Mouse (Mus musculus): ENCODE measurements at regions not wholly inside any gene's neighbourhood (a gene's known extent, or its start where the extent isn't known, plus 50 kb on each side); places are given as distances from the start of the nearest gene placed in this dataset.

DNA sequence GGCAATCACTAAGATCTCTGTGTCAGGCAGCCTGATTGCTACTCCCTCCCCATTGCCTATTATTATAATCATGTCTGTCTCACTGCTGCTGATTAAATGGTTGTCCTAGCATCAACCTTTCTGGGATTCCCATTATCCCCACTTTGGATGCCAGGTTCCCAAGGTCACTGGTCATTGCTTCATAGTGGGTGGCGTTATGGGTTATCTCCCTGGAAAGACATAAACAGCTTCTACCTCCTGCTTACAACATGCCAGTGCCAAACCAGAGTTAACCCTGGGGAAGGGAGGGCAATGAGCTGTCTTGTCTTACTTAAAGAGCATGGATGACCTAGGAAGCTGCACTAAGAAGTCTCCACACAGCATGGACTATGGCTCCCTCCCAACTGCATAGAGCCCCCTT lies 136.9 kb downstream of the Uaca start:
- Histone ChIP-seq H3K27ac (no peak overlapping the region), H3K4me3 (no peak overlapping the region)
- TF ChIP-seq CTCF (conservative IDR thresholded peaks at IDR 0.05), result no peak
- no peak for DNase-seq (ENCODE audit: low spot score in 2 of 2)

DNA sequence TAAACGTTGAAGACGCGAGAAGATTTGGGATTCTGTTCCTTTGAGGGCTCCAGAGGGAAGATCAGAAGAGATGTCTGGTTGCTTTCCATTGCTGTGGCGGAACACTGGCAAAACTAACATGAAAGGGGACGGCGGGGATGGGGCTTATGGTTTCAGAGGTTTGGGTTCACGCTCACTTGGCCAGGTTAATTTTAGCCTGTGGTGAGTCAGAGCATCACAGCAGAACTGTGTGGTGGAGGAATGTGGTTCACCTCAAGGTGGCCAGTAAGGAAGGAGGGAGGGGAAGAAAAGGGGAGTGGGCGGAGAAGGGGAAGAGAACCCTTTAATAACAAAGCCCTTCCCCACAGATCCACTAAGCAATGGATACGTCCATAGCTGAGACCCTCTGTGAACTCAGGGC lies 142.6 kb downstream of the Uaca start:
- H3K27ac ChIP-seq, result no peak overlapping the region
- no peak for TF ChIP-seq CTCF (conservative IDR thresholded peaks at IDR 0.05)
- DNase-seq (ENCODE audit: low spot score in 2 of 2), result no peak
- no peak overlapping the region for H3K4me3 ChIP-seq

DNA sequence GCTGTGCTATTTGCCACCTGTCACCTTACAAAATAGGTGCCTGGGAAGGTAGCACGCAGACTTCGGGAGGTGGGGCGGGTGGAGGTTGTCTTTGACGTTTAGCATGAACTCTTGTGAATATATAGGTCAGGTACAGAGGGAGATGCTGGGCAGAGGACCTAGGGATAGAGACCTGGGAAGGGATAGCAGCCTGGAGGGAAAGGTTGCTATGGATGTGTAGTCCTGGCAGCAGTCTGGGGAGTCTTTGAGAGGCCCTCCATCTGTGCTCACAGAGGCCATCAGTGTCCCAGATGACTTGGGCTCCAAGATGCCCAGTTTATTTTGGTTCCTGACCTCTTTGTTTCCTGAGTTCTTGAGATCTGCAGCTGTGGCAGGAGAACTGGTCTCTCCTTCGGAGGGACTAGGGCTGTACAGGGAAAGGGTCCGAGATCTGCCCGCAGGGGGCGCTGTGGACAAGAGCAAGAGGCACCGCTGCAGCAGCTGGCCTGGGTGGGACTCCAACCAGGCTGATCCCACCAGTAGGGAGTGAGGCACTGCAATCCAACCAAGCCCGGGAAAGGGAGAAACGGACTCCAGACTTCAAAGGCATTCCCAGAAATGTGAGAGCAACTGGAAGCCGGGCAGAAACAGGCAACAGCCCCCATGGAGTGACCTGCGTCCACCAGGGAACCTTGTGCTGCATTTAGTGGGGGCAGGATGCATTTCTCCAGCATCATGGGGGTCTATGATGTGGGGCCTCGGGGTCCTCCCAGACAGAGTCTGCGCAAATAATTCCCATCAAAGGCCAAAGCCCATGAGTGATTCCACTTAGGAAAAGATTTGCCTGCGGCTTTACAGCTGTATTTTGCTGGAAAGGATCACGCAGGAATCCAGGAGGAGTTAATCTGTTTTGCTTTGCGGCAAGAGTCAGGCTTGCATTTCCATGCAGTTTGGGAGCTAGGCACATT lies 145.8 kb downstream of the Uaca start:
- Histone ChIP-seq H3K27ac (no peak overlapping the region), H3K4me3 (no peak overlapping the region)
- peak; percentile 49 to 75 for DNase-seq (ENCODE audit: low spot score in 2 of 2)
- peak; percentile 83 for TF ChIP-seq CTCF (conservative IDR thresholded peaks at IDR 0.05)

DNA sequence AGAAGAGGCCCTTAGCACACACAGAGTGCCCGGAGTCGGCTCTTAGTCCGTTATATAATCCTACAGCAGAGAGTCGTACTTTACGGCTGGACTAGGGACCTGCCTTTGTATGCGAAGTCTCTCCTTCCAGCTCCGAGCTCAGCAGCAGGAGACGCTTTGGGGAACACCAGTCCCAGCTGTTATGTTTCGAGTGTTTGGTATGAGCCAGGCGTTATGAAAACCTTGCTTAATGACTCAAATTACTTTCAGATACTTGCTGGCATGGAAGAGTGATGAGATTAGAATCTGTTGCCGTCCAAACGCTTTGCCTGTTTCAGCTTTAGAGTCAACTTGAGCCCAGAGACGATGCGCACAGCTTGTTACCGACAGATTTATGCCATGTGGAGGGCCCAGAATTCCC lies 153.0 kb downstream of the Uaca start:
- no peak for DNase-seq (ENCODE audit: low spot score in 2 of 2)
- H3K4me3 ChIP-seq, result no peak overlapping the region
- no peak overlapping the region for H3K27ac ChIP-seq
- no peak for TF ChIP-seq CTCF (conservative IDR thresholded peaks at IDR 0.05)

DNA sequence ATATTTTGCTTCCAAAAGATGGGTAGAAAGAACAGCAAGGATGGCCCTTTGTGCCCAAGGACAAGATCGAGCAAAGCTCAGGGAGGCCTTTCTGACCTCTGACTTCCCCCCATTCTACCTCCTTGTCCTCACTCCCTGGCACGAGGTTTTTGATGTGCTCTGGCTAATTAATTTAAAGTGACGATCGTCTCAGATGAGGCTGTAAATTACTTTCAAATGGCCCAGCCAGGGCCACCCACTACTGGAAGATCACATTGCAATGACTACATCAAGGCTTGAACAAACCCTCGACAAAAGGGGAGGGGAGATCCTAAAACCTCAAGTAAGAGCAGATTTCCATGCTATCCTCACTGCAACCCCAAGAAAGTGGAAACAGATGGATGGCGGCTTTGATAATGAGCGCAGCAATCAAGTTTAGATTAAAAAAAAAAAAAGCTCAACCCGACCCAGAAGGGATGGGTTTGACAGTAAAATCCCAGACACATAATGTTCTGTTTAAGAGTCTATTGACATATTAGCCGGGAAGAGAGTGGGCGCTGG lies 154.3 kb downstream of the Uaca start:
- DNase-seq (ENCODE audit: low spot score in 2 of 2), result no peak
- no peak for TF ChIP-seq CTCF (conservative IDR thresholded peaks at IDR 0.05)
- H3K4me3 ChIP-seq, result no peak overlapping the region
- no peak overlapping the region for H3K27ac ChIP-seq

DNA sequence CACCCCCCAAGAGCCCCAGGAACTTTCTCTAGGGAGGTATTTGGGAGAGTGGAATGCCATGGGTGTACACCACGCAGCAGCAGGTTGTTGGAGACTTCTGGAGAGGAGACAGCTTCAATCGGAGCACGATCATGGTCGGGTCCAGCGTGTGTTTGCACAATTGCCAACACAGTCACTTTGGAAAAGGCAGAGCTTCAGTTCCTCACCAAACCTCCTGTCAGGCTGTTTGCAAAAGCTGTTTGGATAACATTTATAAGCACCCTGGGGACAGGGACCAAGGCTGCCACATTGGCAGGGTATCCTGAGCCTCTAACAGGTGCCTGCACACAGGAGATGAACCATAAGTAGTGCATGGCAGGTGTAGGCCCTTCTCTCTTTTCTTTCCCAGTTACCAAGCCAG lies 155.8 kb downstream of the Uaca start:
- no peak for DNase-seq (ENCODE audit: low spot score in 2 of 2)
- H3K27ac ChIP-seq, result no peak overlapping the region
- no peak for TF ChIP-seq CTCF (conservative IDR thresholded peaks at IDR 0.05)
- no peak overlapping the region for H3K4me3 ChIP-seq

DNA sequence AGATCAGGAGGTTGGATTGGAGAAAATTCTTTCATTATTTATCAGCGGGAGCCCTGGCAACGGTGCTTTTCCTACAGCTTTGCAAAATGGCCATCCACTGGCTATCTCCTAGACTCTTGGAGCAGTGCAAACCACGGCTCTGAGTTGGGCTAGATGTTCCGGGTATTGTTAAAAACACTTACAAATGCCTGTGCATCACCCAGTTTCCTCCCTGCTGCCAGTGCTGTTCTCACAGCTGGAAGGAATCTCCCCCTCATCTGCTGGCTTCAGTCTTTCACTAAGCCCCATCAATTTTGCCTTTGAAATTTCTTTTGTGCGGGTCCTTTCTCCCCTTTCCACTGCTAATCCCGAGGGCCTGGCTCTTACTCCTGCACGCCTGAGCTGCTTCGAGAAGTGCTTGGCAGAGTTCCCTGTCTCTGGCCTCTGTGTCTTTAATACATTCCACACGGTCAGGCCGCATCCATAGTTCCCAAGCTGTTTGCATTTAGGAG lies 156.8 kb downstream of the Uaca start:
- TF ChIP-seq CTCF (conservative IDR thresholded peaks at IDR 0.05), result no peak
- DNase-seq (ENCODE audit: low spot score in 2 of 2), result no peak
- Histone ChIP-seq H3K27ac (no peak overlapping the region), H3K4me3 (no peak overlapping the region)

DNA sequence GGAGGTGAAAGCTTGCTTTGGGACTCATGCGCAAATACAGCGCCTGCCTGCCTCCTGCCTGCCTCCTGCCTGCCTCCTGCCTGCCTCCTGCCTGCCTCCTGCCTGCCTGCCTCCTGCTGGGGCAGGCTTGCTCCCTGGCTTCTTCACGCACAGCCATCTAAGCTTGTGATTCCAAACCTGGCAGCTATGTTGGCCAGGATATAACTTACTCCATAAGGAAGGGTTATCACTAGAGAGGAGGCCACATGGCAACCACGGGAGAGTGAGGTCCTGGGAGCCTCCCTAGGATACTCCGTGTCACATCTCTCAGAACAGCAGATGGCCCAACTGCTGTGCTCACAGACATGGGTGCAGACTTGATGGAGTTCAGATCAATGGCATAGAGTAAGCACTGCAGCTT lies 163.1 kb downstream of the Uaca start:
- H3K4me3 ChIP-seq, result no peak overlapping the region
- peak in 1 of 2 experiments; percentile 20 for DNase-seq (ENCODE audit: low spot score in 2 of 2)
- TF ChIP-seq CTCF (conservative IDR thresholded peaks at IDR 0.05), result no peak
- no peak overlapping the region for H3K27ac ChIP-seq

DNA sequence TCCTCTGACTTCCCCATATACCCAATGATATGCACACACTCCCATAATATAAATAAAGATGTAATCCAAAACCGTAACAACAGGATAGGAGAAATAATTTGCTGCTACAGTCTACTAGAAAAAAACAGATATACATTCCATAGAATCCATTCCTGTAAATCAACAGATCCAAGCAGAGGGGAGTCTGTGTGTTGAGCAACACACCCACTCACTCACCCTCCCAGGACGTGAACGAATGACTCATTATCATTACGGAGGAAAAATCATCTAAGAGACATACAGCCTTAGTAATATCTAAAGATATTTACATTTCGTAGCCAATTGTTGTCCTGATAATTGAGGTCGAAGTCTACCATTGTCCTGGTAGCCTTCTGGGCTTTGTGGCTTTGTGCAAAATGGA lies 165.2 kb downstream of the Uaca start:
- no peak for TF ChIP-seq CTCF (conservative IDR thresholded peaks at IDR 0.05)
- H3K27ac ChIP-seq, result no peak overlapping the region
- DNase-seq (ENCODE audit: low spot score in 2 of 2), result no peak
- no peak overlapping the region for H3K4me3 ChIP-seq

DNA sequence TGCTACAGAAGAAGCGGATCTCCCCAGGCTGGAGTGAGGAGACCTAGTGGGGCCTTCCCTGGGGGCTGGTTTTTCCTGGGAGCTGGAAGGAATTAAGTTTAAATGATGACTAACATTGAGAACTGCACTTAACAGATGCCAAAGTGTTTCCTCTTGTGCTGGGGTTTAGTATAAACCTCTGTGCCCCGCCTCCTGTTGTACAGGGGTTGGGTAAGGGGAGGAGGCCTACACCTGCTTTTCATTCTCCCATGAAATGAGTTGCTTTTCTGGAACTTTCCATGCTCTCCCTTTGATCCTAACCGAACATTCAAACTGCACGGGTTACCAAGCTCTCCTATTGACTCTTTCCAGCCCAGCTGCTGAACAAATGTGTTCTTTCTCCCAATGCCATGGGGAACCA lies 167.7 kb downstream of the Uaca start:
- Histone ChIP-seq H3K4me3 (no peak overlapping the region), H3K27ac (no peak overlapping the region)
- TF ChIP-seq CTCF (conservative IDR thresholded peaks at IDR 0.05), result no peak
- no peak for DNase-seq (ENCODE audit: low spot score in 2 of 2)

DNA sequence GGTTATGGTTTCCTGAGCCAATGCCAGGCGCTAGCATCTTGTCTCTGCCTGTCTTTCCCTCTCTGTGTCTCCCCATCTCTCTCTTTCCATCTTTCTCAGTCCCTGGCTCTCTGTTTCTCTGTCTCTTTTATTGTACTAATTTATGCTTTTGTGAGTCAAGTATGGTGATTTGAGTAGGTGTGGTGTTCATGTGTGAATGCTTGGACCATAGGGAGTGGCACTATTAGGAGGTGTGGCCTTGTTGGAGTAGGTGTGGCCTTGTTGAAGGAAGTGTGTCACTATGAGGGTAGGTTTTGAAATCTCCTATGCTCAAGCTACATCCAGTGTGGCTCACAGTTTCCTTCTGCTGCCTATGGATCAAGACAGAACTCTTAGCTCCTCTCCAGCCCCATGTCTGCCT lies 171.3 kb downstream of the Uaca start:
- TF ChIP-seq CTCF (conservative IDR thresholded peaks at IDR 0.05), result no peak
- no peak for DNase-seq (ENCODE audit: low spot score in 2 of 2)
- no peak overlapping the region for H3K27ac ChIP-seq
- no peak overlapping the region for H3K4me3 ChIP-seq

DNA sequence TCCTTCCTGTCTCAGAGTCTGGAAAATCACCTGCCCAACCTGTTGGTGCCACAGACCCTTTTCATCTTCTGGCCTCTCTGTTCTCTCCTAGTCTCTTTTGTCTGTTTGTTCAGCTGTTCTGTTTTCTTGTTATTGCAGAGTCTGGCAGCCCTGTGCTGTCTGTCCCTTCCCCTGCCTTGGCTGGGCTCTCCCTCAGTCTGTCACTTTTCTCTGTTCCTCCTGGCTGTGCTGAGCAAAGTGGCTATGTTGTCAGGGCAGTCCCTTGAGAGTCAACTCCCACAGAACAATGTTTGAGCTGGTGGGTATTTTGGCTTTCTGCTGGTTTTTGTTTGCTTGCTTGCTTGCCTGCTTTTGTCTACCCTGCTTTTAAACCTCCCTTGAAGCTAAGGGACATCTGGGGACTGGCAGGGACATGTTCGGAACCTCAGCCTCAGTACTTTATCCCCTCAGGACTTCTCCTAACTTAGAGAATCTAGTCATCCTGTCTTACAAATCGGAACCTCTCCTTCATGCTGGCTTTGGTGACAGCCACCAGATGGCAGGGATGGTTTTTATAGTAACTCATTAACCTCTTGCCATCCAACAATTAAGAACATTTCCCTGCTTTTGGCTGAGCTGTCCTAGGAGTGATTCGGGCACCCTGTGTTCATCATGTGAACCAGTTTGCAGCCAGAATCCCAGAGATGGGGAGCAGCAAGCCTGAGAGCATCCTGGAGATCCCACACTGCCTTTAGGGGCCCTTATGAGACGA lies 174.1 kb downstream of the Uaca start:
- Histone ChIP-seq H3K4me3 (no peak overlapping the region), H3K27ac (no peak overlapping the region)
- TF ChIP-seq CTCF (conservative IDR thresholded peaks at IDR 0.05), result peak; percentile 62
- DNase-seq (ENCODE audit: low spot score in 2 of 2), result no peak

DNA sequence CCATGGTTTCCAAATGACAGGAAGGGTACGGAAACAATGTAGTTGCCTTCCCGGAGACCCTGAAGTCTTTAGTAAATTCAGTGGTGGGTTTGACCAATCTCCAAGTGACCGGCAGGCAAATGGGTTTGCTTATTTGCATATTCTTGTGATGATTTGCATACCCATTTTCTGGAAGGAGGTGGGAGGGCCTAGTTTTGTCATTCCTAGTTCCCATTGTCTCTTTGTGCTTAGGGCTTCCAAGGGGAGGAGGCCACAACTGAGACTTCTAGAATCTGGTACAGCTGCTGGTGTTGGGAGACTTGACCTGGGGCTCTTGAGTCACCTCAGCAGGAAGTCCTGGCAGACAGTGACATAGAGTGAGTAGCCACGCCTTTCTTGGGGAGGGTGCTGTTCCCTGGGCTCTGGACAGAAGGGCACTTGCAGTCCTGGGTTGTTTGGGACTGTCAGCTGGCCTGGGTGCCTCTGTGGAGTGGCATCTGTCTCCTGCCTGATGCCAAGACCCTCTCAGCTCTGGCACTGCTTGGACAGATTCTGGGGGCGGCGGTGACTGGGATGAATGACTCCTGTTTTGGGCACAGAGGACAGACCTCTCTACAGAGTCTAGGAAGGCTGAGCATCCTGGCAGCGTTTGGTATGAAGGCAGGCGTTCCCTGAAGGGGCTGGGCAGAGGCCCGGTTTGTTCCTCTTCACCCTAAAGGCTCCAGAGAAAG lies 178.0 kb downstream of the Uaca start:
- Histone ChIP-seq H3K4me3 (no peak overlapping the region), H3K27ac (no peak overlapping the region)
- no peak for TF ChIP-seq CTCF (conservative IDR thresholded peaks at IDR 0.05)
- DNase-seq (ENCODE audit: low spot score in 2 of 2), result no peak

Measured in layer of hippocampus, adult 2 months (tissue).